Mouse (Mus musculus): Measurements from ENCODE around the gene S1pr3.

- no peak for TF ChIP-seq CTCF (IDR thresholded peaks at IDR 0.05; ENCODE audit: low read depth)
- no peak for TF ChIP-seq EP300 (IDR thresholded peaks at IDR 0.05; ENCODE audit: low read depth)
Observed at GRCm38 (mm10) chr13:51409936-51410481, 1.6 kb downstream of the S1pr3 start.
